Mouse (Mus musculus): Measurements from ENCODE around the gene Scamp5. TPM values are rescaled to one million over a fixed set of nuclear protein-coding genes. Genes with fewer than 3 reads are reported as not detected.

Gene Scamp5
- polyA plus RNA-seq, 1 experiment: 5.2 TPM

GRCm38 (mm10) chr9:57485774-57486173 lies 17.9 kb upstream of the Scamp5 start:
- Histone ChIP-seq H3K4me1 (ENCODE audit: control insufficient read depth, insufficient read depth, insufficient read length, low read length) (no peaks in the 10 kb centered on the region), H3K4me3 (ENCODE audit: insufficient read depth, low read depth, low read length) (no peak overlapping the region), H3K27ac (replicated peaks; ENCODE audit: low read depth, low read length) (no peak overlapping the region)

DNA sequence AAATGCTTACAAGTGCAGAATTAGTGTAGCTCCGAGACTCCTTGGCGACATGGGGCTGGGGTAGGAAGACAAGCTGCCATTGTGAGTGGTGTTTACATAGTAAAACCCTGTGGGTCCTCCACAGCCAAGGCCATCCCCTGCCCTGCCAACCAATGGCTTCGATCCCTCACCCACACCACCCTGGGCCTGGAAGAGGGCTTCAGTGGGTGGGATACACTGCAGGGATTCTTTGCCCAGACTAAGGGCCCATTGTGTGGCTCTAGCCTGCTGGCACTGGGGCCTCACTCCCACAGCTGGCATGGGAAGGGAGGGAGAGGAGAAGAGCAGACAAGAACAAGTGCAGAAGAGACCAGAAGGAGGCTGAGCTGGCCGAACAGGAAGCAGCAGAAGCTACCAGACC lies 1.1 kb upstream of the Scamp5 start:
- H3K4me3 ChIP-seq (ENCODE audit: insufficient read depth, low read depth, low read length): no peak overlapping the region
- no peak overlapping the region for H3K27ac ChIP-seq (replicated peaks; ENCODE audit: low read depth, low read length)
- H3K4me1 ChIP-seq (ENCODE audit: control insufficient read depth, insufficient read depth, insufficient read length, low read length): peaks cover 8% of the 10 kb centered on the region

GRCm38 (mm10) chr9:57467271-57467771 lies 539 bp downstream of the Scamp5 start:
- H3K4me3 ChIP-seq (ENCODE audit: insufficient read depth, low read depth, low read length): peak overlapping the region; percentile 80
- peaks cover 8% of the 10 kb centered on the region for H3K4me1 ChIP-seq (ENCODE audit: control insufficient read depth, insufficient read depth, insufficient read length, low read length)
- H3K27ac ChIP-seq (replicated peaks; ENCODE audit: low read depth, low read length): peak overlapping the region; percentile 31

DNA sequence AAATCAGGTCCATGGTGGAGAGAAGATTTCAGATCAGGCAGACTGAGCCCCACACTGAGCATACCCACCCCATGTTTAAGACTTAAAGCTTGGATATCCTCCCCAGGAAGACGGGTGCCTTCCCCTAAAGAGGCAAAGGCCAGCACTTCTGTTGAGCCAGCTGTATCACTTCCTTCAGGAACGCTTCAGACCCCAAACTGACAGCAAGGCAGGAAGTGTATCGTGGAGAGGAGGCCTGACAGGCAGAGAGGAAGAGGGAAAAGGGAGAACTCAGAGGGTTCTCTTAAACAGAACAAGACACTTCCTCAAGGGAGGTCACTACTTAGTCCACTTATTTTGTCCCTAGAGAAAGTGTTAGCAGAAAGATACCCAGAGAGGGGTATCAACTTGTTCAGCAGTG lies 1.8 kb downstream of the Scamp5 start:
- Histone ChIP-seq H3K4me1 (ENCODE audit: control insufficient read depth, insufficient read depth, insufficient read length, low read length) (peaks cover 8% of the 10 kb centered on the region), H3K27ac (replicated peaks; ENCODE audit: low read depth, low read length) (peak overlapping the region; percentile 26), H3K4me3 (ENCODE audit: insufficient read depth, low read depth, low read length) (no peak overlapping the region)

DNA sequence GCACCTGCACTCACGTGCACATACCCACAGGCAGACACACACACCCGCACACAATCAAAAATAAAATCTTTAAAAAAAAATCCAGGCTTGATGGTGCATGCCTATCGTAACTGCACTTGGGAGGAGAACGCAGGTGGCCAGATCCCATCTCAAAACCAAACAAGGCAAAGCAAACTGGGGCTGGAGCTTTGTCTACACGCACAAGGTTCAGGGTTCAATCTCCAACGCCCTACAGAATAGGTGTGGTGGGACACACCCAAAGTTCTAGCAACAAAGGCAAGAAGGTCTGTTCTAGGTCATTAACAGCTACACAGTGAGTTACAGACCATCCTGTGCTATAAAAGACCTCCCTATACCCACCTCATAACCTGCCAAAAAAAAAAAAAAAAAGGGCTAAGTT lies 5.0 kb downstream of the Scamp5 start:
- no peak overlapping the region for H3K4me3 ChIP-seq (ENCODE audit: insufficient read depth, low read depth, low read length)
- H3K27ac ChIP-seq (replicated peaks; ENCODE audit: low read depth, low read length): no peak overlapping the region
- H3K4me1 ChIP-seq (ENCODE audit: control insufficient read depth, insufficient read depth, insufficient read length, low read length): peaks cover 8% of the 10 kb centered on the region

DNA sequence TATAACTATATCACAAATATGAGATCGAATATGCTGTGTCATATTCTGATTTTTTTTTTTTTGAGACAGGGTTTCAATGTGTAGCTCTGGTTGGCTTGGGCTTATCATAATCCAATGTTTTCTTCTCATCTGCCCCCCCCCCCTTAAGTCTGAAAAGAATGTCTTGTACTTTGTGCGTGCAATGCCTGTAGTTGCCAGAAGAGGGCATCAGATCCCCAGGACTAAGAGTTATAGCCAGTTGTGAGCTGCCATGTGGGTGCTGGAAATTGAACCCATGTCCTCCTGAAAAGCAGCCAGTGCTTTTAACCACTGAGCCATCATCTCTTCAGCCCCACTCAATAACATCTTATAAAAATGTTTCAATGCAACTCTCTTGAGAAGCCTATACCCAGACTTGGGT lies 8.2 kb downstream of the Scamp5 start:
- Histone ChIP-seq H3K4me3 (ENCODE audit: insufficient read depth, low read depth, low read length) (no peak overlapping the region), H3K27ac (replicated peaks; ENCODE audit: low read depth, low read length) (no peak overlapping the region)

DNA sequence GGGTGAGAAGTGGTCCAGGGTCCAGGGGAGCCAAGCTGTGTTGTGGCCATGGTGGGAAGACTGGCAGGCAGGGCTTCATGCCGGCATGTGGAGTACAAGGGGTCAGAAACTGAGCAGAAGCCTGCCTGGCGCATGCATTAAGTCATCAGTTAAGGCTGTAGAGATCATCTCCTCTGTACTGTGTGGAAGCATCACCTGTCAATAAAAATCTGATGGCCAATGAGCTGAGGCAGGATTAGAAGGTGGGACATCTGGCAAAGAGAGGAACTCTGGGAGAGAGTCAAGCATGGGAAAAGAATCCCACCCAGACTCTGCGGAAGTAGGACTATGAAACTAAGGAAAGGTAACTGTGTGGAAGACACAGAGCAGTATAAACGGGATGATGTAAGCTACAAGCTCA lies 14.3 kb downstream of the Scamp5 start:
- Histone ChIP-seq H3K4me3 (ENCODE audit: insufficient read depth, low read depth, low read length) (no peak overlapping the region), H3K4me1 (ENCODE audit: control insufficient read depth, insufficient read depth, insufficient read length, low read length) (no peaks in the 10 kb centered on the region), H3K27ac (replicated peaks; ENCODE audit: low read depth, low read length) (no peak overlapping the region)

More for the DNA sequence above, 8.2 kb downstream of the Scamp5 start:
- H3K4me1 ChIP-seq (ENCODE audit: control insufficient read depth, insufficient read depth, insufficient read length, low read length): no peaks in the 10 kb centered on the region

GRCm38 (mm10) chr9:57452624-57453462 lies 15.0 kb downstream of the Scamp5 start:
- Histone ChIP-seq H3K4me3 (ENCODE audit: insufficient read depth, low read depth, low read length) (no peak overlapping the region), H3K4me1 (ENCODE audit: control insufficient read depth, insufficient read depth, insufficient read length, low read length) (no peaks in the 10 kb centered on the region), H3K27ac (replicated peaks; ENCODE audit: low read depth, low read length) (no peak overlapping the region)

DNA sequence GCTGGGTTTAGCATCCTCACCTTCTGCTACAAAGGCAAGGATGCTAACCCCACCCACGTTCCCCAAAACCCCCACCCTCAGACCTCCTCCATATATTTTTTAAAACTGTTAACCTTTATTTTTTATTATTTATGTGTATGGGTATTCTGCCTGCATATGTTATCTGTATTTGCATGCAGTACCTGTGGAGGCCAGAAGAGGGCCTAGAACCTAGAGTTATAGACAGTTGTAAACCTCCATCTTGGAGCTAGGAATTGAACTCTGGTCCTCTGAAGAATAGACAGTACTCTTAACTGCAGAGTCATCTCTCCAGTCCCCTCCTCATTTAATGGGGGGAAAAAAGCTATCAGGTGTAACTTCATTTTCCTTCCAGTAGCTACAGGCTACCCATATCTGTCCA lies 18.1 kb downstream of the Scamp5 start:
- no peaks in the 10 kb centered on the region for H3K4me1 ChIP-seq (ENCODE audit: control insufficient read depth, insufficient read depth, insufficient read length, low read length)
- H3K4me3 ChIP-seq (ENCODE audit: insufficient read depth, low read depth, low read length): no peak overlapping the region

DNA sequence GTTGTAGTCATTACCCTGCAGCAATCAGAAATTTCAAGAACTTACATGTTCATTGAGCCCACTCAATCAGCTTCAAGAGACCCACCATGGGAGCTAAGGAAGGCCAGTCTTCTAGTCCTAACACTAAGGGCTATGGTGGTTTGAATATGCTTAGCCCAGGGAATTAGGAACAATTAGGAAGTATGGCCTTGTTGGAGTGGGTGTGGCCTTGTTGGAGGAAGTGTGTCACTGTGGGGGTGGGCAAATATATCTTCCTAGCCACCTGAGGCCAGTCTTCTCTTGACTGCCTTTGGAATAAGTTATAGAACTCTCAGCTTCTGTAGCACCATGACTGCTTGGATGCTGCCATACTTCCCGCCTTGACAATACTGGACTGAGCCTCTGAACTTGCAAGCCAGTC lies 27.2 kb downstream of the Scamp5 start:
- H3K27ac ChIP-seq (replicated peaks; ENCODE audit: low read depth, low read length): no peak overlapping the region
- peaks cover 3% of the 10 kb centered on the region; the same call in 1 of the 2 replicates for H3K4me1 ChIP-seq (ENCODE audit: control insufficient read depth, insufficient read depth, insufficient read length, low read length)
- no peak overlapping the region for H3K4me3 ChIP-seq (ENCODE audit: insufficient read depth, low read depth, low read length)

More for the DNA sequence above, 18.1 kb downstream of the Scamp5 start:
- H3K27ac ChIP-seq (replicated peaks; ENCODE audit: low read depth, low read length): no peak overlapping the region

GRCm38 (mm10) chr9:57439522-57440295 lies 28.2 kb downstream of the Scamp5 start, which contains the start of gene Ppcdc:
Ppcdc (minus strand) TSS chr9:57440124.
- Histone ChIP-seq H3K27ac (replicated peaks; ENCODE audit: low read depth, low read length) (peak within 1 kb of the TSS; percentile 88), H3K4me3 (ENCODE audit: insufficient read depth, low read depth, low read length) (peak within 1 kb of the TSS; percentile 94), H3K4me1 (ENCODE audit: control insufficient read depth, insufficient read depth, insufficient read length, low read length) (peaks cover 3% of the 10 kb centered on the region; the same call in 1 of the 2 replicates)

DNA sequence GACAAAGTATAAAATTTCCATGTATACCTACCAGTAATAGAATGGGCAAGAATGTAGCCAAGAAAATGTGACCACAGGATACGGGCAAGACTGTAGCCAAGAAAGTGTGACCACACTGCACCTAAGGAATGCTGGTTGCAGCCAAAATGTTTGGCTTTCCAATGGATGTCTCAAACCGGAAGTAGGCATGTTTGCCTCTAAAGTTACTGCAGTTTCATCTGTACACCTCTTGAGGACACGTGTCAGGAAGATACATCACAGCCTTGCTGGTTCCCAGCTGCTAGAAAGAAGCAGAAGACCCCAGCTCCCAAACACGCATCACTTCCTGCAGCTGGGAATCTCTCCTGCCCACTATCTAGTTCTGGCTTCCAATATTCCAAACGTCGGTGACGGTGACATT lies 28.8 kb downstream of the Scamp5 start:
- H3K4me3 ChIP-seq (ENCODE audit: insufficient read depth, low read depth, low read length): peak overlapping the region; percentile 94
- no peak overlapping the region for H3K27ac ChIP-seq (replicated peaks; ENCODE audit: low read depth, low read length)

GRCm38 (mm10) chr9:57437896-57438614 lies 29.8 kb downstream of the Scamp5 start:
- Histone ChIP-seq H3K27ac (replicated peaks; ENCODE audit: low read depth, low read length) (no peak overlapping the region), H3K4me1 (ENCODE audit: control insufficient read depth, insufficient read depth, insufficient read length, low read length) (peaks cover 3% of the 10 kb centered on the region), H3K4me3 (ENCODE audit: insufficient read depth, low read depth, low read length) (no peak overlapping the region)

More for the DNA sequence above, 28.8 kb downstream of the Scamp5 start:
- H3K4me1 ChIP-seq (ENCODE audit: control insufficient read depth, insufficient read depth, insufficient read length, low read length): peaks cover 3% of the 10 kb centered on the region; the same call in 1 of the 2 replicates

DNA sequence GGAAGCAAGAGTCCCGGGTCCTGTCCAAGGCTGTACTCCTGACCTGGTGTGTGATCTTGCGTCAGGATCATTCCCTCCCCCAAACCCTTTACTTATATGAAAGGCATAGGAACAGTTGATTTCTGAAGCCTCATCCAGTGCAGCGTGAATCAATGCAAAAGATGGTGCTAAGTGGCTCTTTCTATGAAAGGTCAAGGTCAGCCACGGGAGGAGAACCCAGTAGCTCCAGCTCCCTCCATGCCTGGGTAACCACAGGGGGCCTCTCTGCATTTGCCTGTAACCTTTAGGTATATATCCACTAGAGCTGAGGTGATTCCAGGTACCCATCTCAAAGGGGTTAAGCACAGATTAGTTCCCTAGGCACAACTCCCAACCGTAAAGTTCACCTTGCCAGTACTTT lies 31.7 kb downstream of the Scamp5 start:
- H3K4me3 ChIP-seq (ENCODE audit: insufficient read depth, low read depth, low read length): no peak overlapping the region
- H3K4me1 ChIP-seq (ENCODE audit: control insufficient read depth, insufficient read depth, insufficient read length, low read length): peaks cover 10% of the 10 kb centered on the region
- no peak overlapping the region for H3K27ac ChIP-seq (replicated peaks; ENCODE audit: low read depth, low read length)
